Mouse (Mus musculus): ENCODE measurements around the gene Hcar1. TPM values are rescaled to one million over a fixed set of nuclear protein-coding genes. Genes with fewer than 3 reads are reported as not detected.

The Hcar1 gene
- polyA plus RNA-seq, 1 experiment from 2014 or later: 0.41 TPM

DNA sequence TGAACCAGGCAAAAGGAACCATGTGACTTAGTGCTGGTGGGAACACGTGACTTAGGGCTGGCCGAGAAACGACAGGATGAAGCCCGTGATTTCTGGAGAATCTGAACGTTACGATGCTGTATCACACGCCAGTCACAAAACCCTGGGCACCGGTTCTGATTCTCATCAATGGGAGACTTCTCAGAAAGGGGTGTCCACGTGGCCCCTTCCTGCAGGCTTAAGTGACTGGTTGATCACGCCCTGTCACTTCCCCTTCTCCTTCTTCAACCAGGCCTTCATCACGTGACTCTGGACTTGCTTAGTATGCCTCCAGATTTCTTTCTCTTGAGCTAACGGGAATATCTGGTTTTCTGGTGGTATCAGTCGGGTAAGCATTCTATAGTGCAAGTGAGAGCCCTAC, 17.5 kb upstream of the Hcar1 start:
- Histone ChIP-seq H3K9me3 (replicated peaks; ENCODE audit: control insufficient read depth, low read length) (no peaks in the 10 kb centered on the region), H3K9ac (ENCODE audit: low read length) (no peak overlapping the region), H3K36me3 (ENCODE audit: control insufficient read depth, insufficient read depth) (no peaks in the 10 kb centered on the region), H3K4me1 (ENCODE audit: control insufficient read depth, insufficient read depth, low read length) (no peaks in the 10 kb centered on the region), H3K4me2 (ENCODE audit: low read depth, low read length) (no peak overlapping the region), H3K27me3 (ENCODE audit: control insufficient read depth, insufficient read depth, low read length) (no peaks in the 10 kb centered on the region), H3K4me3 (ENCODE audit: low read length) (no peak overlapping the region), H3K27ac (ENCODE audit: low read length) (no peak overlapping the region)
- 68% methylated on average over 13 of the region's 13 CpGs for WGBS
- ATAC-seq (replicated peaks; ENCODE audit: extremely low read depth, insufficient read depth, low FRiP score): no peak

DNA sequence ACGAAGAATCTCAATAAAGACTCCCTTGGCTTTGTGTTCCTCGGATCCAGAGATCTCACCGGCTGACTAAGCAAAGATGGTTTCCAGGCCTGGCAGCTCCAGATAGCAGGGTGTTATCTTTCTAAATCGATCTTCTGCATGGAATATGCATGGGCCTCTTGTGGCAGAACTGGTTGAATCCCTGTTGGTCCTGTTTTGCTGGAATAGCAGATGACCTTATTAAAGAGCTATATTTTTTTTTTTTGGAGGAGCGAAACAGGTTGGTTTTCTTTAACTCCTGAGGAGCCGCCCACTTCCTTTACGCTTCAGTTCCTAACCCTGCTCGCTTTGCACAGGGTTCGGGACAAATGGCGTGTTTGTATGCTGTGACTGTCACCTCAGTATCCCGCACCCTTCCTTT, 16.6 kb upstream of the Hcar1 start:
- 80% methylated on average over 11 of the region's 11 CpGs for WGBS
- no peak overlapping the region for H3K27ac ChIP-seq (ENCODE audit: low read length)

DNA sequence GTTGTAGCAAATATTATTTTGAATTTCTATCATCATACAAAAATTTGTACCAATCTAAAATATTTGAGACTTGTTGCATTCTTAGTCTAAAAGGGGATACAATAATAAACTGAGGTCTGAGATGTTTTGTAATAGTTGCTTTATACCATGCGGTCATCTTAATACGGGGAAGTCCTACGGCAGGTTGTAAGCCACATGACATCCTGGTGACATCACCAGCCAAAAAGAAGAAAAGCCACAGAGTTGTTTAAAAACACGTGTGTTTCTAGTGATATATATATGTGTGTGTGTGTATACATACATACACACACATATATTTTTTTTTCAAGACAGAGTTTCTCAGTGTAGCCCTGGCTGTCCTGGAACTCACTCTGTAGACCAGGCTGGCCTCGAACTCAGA, 13.7 kb upstream of the Hcar1 start:
- no peaks in the 10 kb centered on the region for H3K36me3 ChIP-seq (ENCODE audit: control insufficient read depth, insufficient read depth)
- WGBS: 78% methylated on average over 5 of the region's 5 CpGs
- no peak overlapping the region for H3K27ac ChIP-seq (ENCODE audit: low read length)
- H3K9me3 ChIP-seq (replicated peaks; ENCODE audit: control insufficient read depth, low read length): no peaks in the 10 kb centered on the region
- H3K4me3 ChIP-seq (ENCODE audit: low read length): no peak overlapping the region
- H3K27me3 ChIP-seq (ENCODE audit: control insufficient read depth, insufficient read depth, low read length): no peaks in the 10 kb centered on the region
- H3K4me1 ChIP-seq (ENCODE audit: control insufficient read depth, insufficient read depth, low read length): no peaks in the 10 kb centered on the region
- no peak for ATAC-seq (replicated peaks; ENCODE audit: extremely low read depth, insufficient read depth, low FRiP score)
- no peak overlapping the region for H3K9ac ChIP-seq (ENCODE audit: low read length)
- no peak overlapping the region for H3K4me2 ChIP-seq (ENCODE audit: low read depth, low read length)

More for the DNA sequence above, 16.6 kb upstream of the Hcar1 start:
- H3K9ac ChIP-seq (ENCODE audit: low read length): no peak overlapping the region
- no peaks in the 10 kb centered on the region for H3K27me3 ChIP-seq (ENCODE audit: control insufficient read depth, insufficient read depth, low read length)
- H3K4me1 ChIP-seq (ENCODE audit: control insufficient read depth, insufficient read depth, low read length): no peaks in the 10 kb centered on the region
- H3K9me3 ChIP-seq (replicated peaks; ENCODE audit: control insufficient read depth, low read length): no peaks in the 10 kb centered on the region
- no peaks in the 10 kb centered on the region for H3K36me3 ChIP-seq (ENCODE audit: control insufficient read depth, insufficient read depth)
- H3K4me2 ChIP-seq (ENCODE audit: low read depth, low read length): no peak overlapping the region
- ATAC-seq (replicated peaks; ENCODE audit: extremely low read depth, insufficient read depth, low FRiP score): no peak
- no peak overlapping the region for H3K4me3 ChIP-seq (ENCODE audit: low read length)

DNA sequence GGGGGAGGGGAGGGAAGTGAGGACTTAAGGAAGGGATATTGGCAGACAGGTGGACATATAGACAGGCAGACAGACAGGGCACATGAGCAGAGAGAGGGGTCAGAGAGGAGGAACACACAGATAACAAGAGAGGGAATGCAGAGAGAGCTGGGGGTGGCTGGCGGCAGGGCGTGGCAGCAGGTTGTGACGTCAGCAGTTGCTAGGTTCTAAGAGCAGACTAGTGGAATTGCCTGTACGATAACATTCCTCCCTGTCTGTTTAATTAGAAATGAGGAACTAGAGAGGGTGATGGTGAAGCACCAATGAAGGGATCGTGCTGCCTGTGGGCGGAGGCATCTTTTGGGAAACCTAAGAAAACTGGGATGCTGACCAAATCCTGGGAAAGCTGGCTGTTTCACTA, 11.8 kb upstream of the Hcar1 start:
- no peak; the same call in 1 of the 2 replicates for ATAC-seq (replicated peaks; ENCODE audit: extremely low read depth, insufficient read depth, low FRiP score)
- Histone ChIP-seq H3K36me3 (ENCODE audit: control insufficient read depth, insufficient read depth) (no peaks in the 10 kb centered on the region), H3K27ac (ENCODE audit: low read length) (no peak overlapping the region), H3K4me1 (ENCODE audit: control insufficient read depth, insufficient read depth, low read length) (no peaks in the 10 kb centered on the region), H3K4me2 (ENCODE audit: low read depth, low read length) (peak overlapping the region; percentile 27; the same call in 1 of the 2 replicates), H3K4me3 (ENCODE audit: low read length) (no peak overlapping the region), H3K9me3 (replicated peaks; ENCODE audit: control insufficient read depth, low read length) (no peaks in the 10 kb centered on the region), H3K9ac (ENCODE audit: low read length) (no peak overlapping the region), H3K27me3 (ENCODE audit: control insufficient read depth, insufficient read depth, low read length) (no peaks in the 10 kb centered on the region)
- WGBS: 34% methylated on average over 6 of the region's 6 CpGs

DNA sequence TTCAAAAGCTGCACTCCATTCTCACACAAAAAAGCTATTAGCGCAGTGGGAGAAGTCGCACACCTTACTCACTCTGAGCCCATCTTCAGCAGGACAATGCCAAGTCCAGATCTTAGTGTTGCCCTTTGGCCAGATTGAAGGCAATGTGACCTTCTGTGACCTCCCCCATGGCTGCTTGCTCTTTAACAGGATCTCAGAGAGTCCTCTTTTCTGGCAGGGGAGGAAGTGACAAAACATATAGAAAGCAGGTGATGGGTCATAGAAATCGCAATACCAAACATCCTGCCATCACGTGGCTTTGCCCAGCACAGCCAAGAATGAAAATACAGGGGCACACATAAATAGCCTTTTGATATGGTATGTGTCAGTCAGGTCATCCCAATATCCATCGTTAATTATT, 11.2 kb upstream of the Hcar1 start:
- Histone ChIP-seq H3K9me3 (replicated peaks; ENCODE audit: control insufficient read depth, low read length) (no peaks in the 10 kb centered on the region), H3K4me3 (ENCODE audit: low read length) (no peak overlapping the region), H3K27ac (ENCODE audit: low read length) (no peak overlapping the region), H3K36me3 (ENCODE audit: control insufficient read depth, insufficient read depth) (no peaks in the 10 kb centered on the region), H3K4me2 (ENCODE audit: low read depth, low read length) (no peak overlapping the region), H3K9ac (ENCODE audit: low read length) (no peak overlapping the region), H3K4me1 (ENCODE audit: control insufficient read depth, insufficient read depth, low read length) (no peaks in the 10 kb centered on the region), H3K27me3 (ENCODE audit: control insufficient read depth, insufficient read depth, low read length) (no peaks in the 10 kb centered on the region)
- WGBS: 76% methylated on average over 5 of the region's 5 CpGs
- ATAC-seq (replicated peaks; ENCODE audit: extremely low read depth, insufficient read depth, low FRiP score): no peak

DNA sequence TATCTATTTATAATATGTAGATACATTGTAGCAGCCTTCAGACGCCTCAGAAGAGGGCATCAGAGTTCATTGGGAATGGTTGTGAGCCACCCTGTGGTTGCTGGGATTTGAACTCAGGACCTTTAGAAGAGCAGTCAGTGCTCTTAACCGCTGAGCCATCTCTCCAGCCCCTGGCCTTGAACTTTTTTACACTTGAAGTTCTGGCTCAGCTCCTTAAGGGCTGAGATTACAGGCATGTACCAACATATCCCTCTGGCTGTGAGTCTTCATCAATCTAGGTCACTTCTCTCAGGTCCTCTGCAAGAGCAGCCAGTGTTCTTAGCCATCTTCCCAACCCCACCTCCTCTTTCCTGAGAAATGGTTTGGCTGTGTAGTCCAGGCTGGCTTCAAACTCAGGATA, 10.5 kb upstream of the Hcar1 start:
- H3K27ac ChIP-seq (ENCODE audit: low read length): no peak overlapping the region
- H3K4me3 ChIP-seq (ENCODE audit: low read length): no peak overlapping the region
- no peaks in the 10 kb centered on the region for H3K27me3 ChIP-seq (ENCODE audit: control insufficient read depth, insufficient read depth, low read length)
- WGBS: 74% methylated on average over 2 of the region's 2 CpGs
- no peak for ATAC-seq (replicated peaks; ENCODE audit: extremely low read depth, insufficient read depth, low FRiP score)
- H3K9ac ChIP-seq (ENCODE audit: low read length): no peak overlapping the region
- no peaks in the 10 kb centered on the region for H3K9me3 ChIP-seq (replicated peaks; ENCODE audit: control insufficient read depth, low read length)
- no peak overlapping the region for H3K4me2 ChIP-seq (ENCODE audit: low read depth, low read length)
- no peaks in the 10 kb centered on the region for H3K4me1 ChIP-seq (ENCODE audit: control insufficient read depth, insufficient read depth, low read length)
- no peaks in the 10 kb centered on the region for H3K36me3 ChIP-seq (ENCODE audit: control insufficient read depth, insufficient read depth)

DNA sequence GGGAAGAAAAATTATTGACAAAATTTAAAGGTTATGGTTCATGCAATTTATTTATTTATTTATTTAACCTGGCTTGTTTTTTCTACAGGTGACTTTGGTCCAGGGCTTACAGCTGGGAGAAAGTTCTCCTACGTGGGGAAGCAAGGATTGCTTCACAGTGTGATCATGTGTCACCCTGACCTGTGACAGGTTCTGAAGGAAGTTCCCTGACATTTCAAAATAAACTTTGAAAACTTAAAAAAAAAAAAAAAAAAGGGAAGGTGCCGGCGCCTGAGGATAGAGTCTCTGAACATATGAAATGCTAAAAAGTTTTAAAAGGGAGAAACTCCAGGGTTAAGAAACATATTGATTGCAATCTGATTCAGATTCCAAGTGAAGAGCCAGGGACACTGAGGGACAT, 6.5 kb upstream of the Hcar1 start:
- Histone ChIP-seq H3K4me1 (ENCODE audit: control insufficient read depth, insufficient read depth, low read length) (no peaks in the 10 kb centered on the region), H3K9ac (ENCODE audit: low read length) (no peak overlapping the region), H3K4me2 (ENCODE audit: low read depth, low read length) (no peak overlapping the region), H3K27me3 (ENCODE audit: control insufficient read depth, insufficient read depth, low read length) (no peaks in the 10 kb centered on the region), H3K27ac (ENCODE audit: low read length) (no peak overlapping the region), H3K4me3 (ENCODE audit: low read length) (no peak overlapping the region), H3K36me3 (ENCODE audit: control insufficient read depth, insufficient read depth) (no peaks in the 10 kb centered on the region), H3K9me3 (replicated peaks; ENCODE audit: control insufficient read depth, low read length) (no peaks in the 10 kb centered on the region)
- WGBS: 64% methylated on average over 3 of the region's 3 CpGs
- no peak for ATAC-seq (replicated peaks; ENCODE audit: extremely low read depth, insufficient read depth, low FRiP score)

DNA sequence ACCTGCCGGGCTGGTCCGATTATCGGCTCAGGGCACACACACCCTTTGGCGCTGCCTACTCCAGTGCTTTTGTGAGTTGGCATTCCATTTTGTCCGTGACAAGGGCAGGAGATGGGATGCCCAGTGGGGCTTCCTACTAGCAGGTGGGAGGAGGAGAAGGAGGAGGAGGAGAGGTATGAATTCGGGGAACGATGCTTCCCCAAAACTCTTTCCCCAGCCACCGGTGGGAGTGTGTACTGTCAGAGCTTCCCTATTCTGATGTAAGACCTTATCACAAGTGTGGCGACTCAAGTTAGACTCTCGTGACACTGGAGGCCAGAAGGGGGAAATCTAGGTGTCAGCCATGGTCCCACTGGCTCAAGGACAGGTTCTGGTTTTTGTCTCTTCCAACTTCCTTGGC, 4.5 kb upstream of the Hcar1 start:
- Histone ChIP-seq H3K27me3 (ENCODE audit: control insufficient read depth, insufficient read depth, low read length) (no peaks in the 10 kb centered on the region), H3K4me2 (ENCODE audit: low read depth, low read length) (no peak overlapping the region), H3K4me3 (ENCODE audit: low read length) (no peak overlapping the region), H3K27ac (ENCODE audit: low read length) (no peak overlapping the region), H3K4me1 (ENCODE audit: control insufficient read depth, insufficient read depth, low read length) (peaks cover 2% of the 10 kb centered on the region; the same call in 1 of the 2 replicates), H3K36me3 (ENCODE audit: control insufficient read depth, insufficient read depth) (no peaks in the 10 kb centered on the region), H3K9me3 (replicated peaks; ENCODE audit: control insufficient read depth, low read length) (no peaks in the 10 kb centered on the region), H3K9ac (ENCODE audit: low read length) (no peak overlapping the region)
- no peak for ATAC-seq (replicated peaks; ENCODE audit: extremely low read depth, insufficient read depth, low FRiP score)
- 60% methylated on average over 10 of the region's 10 CpGs for WGBS

DNA sequence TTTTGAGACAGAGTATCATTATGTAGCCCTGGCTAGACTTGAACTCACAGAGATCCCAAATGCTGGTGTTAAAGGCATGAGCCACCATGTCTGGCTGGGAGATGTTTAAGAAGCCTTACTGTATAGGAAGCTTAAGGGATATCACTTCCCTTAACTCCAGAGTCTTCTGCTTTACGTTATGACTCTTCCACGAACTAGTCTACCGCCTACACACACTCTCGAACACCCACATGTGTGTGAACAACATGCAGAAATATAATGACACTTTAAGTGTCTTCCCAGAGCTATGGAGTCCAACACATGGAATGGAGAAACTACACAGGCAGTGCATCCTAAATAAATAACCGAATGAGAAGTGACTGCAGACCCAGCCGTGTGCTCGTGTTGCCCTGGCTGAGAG, 4.1 kb upstream of the Hcar1 start:
- Histone ChIP-seq H3K4me3 (ENCODE audit: low read length) (no peak overlapping the region), H3K36me3 (ENCODE audit: control insufficient read depth, insufficient read depth) (no peaks in the 10 kb centered on the region), H3K4me1 (ENCODE audit: control insufficient read depth, insufficient read depth, low read length) (peaks cover 2% of the 10 kb centered on the region; the same call in 1 of the 2 replicates), H3K27me3 (ENCODE audit: control insufficient read depth, insufficient read depth, low read length) (no peaks in the 10 kb centered on the region), H3K9ac (ENCODE audit: low read length) (no peak overlapping the region), H3K9me3 (replicated peaks; ENCODE audit: control insufficient read depth, low read length) (no peaks in the 10 kb centered on the region), H3K4me2 (ENCODE audit: low read depth, low read length) (no peak overlapping the region), H3K27ac (ENCODE audit: low read length) (no peak overlapping the region)
- 69% methylated on average over 7 of the region's 7 CpGs for WGBS
- ATAC-seq (replicated peaks; ENCODE audit: extremely low read depth, insufficient read depth, low FRiP score): no peak

DNA sequence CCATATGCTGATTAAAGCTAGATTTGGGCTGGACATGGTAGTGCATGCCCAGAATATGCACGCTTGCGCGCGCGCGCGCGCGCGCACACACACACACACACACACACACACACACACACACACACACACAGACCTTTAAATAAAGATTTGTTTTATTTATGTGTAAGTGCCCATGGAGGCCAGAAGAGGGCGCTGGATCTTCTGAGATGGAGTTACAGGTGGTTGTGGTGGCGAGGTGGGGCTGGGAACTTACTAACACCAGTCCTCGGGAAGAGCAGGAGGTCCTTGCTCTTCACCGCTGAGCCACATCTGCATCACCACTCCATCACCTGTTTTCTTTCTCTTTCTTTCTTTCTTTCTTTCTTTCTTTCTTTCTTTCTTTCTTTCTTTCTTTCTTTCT, 958 bp upstream of the Hcar1 start:
- ATAC-seq (replicated peaks; ENCODE audit: extremely low read depth, insufficient read depth, low FRiP score): no peak
- Histone ChIP-seq H3K4me3 (ENCODE audit: low read length) (no peak overlapping the region), H3K27ac (ENCODE audit: low read length) (no peak overlapping the region), H3K4me1 (ENCODE audit: control insufficient read depth, insufficient read depth, low read length) (peaks cover 2% of the 10 kb centered on the region; the same call in 1 of the 2 replicates), H3K9ac (ENCODE audit: low read length) (no peak overlapping the region), H3K9me3 (replicated peaks; ENCODE audit: control insufficient read depth, low read length) (no peaks in the 10 kb centered on the region), H3K4me2 (ENCODE audit: low read depth, low read length) (no peak overlapping the region), H3K27me3 (ENCODE audit: control insufficient read depth, insufficient read depth, low read length) (no peaks in the 10 kb centered on the region), H3K36me3 (ENCODE audit: control insufficient read depth, insufficient read depth) (no peaks in the 10 kb centered on the region)
- 82% methylated on average over 14 of the region's 14 CpGs for WGBS
